Mouse (Mus musculus): ENCODE results near the gene Tmem253. TPM values are rescaled to one million over a fixed set of nuclear protein-coding genes. Genes with fewer than 3 reads are reported as not detected.
A peak's percentile ranks its signal among the peaks of the same experiment; 100 is the strongest.

Gene Tmem253
- polyA plus RNA-seq, 1 experiment: 1.3 TPM

- TF ChIP-seq POLR2A (IDR thresholded peaks at IDR 0.05; ENCODE audit: insufficient read depth, low read length): no peak
- no peak for TF ChIP-seq CTCF (IDR thresholded peaks at IDR 0.05; ENCODE audit: low read depth, low read length)
- TF ChIP-seq EP300 (IDR thresholded peaks at IDR 0.05; ENCODE audit: insufficient read depth, low read depth, low read length): no peak
- Histone ChIP-seq H3K9me3 (replicated peaks; ENCODE audit: control insufficient read depth, insufficient read depth, low read length, poor library complexity, severe bottlenecking) (no peaks in the 10 kb centered on the region), H3K9ac (ENCODE audit: low read depth, poor library complexity, severe bottlenecking) (peak overlapping the region; percentile 3; the same call in 1 of the 2 replicates)
These were observed 25.9 kb upstream of the Tmem253 start for GRCm38 (mm10) chr14:51989461-51989970.

DNA sequence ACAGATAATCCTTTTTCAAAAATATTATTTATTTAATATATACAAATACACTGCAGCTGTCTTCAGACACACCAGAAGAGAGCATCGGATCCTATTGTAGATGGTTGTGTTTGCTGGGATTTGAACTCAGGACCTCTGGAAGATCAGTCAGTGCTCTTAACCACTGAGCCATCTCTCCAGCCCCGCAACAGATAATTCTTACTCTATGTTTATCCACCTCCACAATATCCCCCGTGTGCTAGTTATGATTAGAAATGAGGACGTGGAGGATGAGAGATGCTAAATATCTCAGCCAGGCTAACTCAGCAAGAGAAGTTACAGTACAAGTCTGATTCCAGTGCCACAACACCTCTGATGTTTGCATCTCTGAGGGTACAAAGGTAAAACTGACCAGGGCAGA lies 21.0 kb upstream of the Tmem253 start:
- H3K9me3 ChIP-seq (replicated peaks; ENCODE audit: control insufficient read depth, insufficient read depth, low read length, poor library complexity, severe bottlenecking): no peaks in the 10 kb centered on the region
- no peak overlapping the region for H3K9ac ChIP-seq (ENCODE audit: low read depth, poor library complexity, severe bottlenecking)
- H3K27me3 ChIP-seq (ENCODE audit: control insufficient read depth, insufficient read depth, low read length, poor library complexity, severe bottlenecking): no peaks in the 10 kb centered on the region
- no peak overlapping the region for H3K27ac ChIP-seq (ENCODE audit: insufficient read depth, low read length)
- H3K4me1 ChIP-seq (ENCODE audit: control insufficient read depth, insufficient read depth, low read length): no peaks in the 10 kb centered on the region
- H3K36me3 ChIP-seq (ENCODE audit: control insufficient read depth, insufficient read depth, low read length, poor library complexity, severe bottlenecking): no peaks in the 10 kb centered on the region
- no peak overlapping the region for H3K4me3 ChIP-seq (ENCODE audit: low read depth, low read length)
- TF ChIP-seq EP300 (IDR thresholded peaks at IDR 0.05; ENCODE audit: insufficient read depth, low read depth, low read length) (no peak), CTCF (IDR thresholded peaks at IDR 0.05; ENCODE audit: low read depth, low read length) (no peak), POLR2A (IDR thresholded peaks at IDR 0.05; ENCODE audit: insufficient read depth, low read length) (no peak)

More at GRCm38 (mm10) chr14:51989461-51989970, 25.9 kb upstream of the Tmem253 start:
- H3K27me3 ChIP-seq (ENCODE audit: control insufficient read depth, insufficient read depth, low read length, poor library complexity, severe bottlenecking): peaks cover 4% of the 10 kb centered on the region
- no peaks in the 10 kb centered on the region for H3K36me3 ChIP-seq (ENCODE audit: control insufficient read depth, insufficient read depth, low read length, poor library complexity, severe bottlenecking)
- H3K4me3 ChIP-seq (ENCODE audit: low read depth, low read length): peak overlapping the region; percentile 17; the same call in 1 of the 2 replicates
- H3K27ac ChIP-seq (ENCODE audit: insufficient read depth, low read length): no peak overlapping the region
- no peaks in the 10 kb centered on the region for H3K4me1 ChIP-seq (ENCODE audit: control insufficient read depth, insufficient read depth, low read length)

DNA sequence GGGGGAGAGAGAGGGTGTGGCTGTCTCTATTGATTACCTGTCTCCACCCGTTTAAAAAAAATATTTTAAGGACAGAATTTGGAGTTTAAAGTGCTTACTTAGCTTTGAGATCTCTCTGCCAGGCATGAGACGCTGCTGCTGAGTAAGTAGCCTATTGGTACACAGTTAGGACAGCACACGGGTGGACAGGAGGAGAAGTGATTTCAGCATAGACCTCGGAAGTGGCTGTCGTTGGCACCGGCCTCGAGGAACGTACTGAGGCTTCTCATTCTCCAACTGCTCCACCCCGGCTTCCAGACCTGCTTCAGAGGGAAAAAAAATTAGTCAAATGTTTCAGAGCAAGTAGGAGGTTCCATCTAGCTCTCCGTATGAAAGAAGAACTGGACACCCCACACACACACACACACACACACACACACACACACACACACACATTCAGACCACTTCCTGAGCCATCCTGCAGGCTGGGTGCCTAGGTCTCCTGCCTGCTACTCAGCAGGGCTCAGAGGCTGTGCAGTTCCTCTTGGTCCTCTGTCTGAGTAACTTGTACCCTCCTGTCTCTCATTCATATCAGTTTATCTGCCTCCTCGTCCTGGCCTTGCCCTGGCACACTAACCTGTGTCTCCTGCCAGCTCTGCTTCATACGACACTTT lies 20.1 kb upstream of the Tmem253 start:
- no peaks in the 10 kb centered on the region for H3K36me3 ChIP-seq (ENCODE audit: control insufficient read depth, insufficient read depth, low read length, poor library complexity, severe bottlenecking)
- TF ChIP-seq EP300 (IDR thresholded peaks at IDR 0.05; ENCODE audit: insufficient read depth, low read depth, low read length) (no peak), CTCF (IDR thresholded peaks at IDR 0.05; ENCODE audit: low read depth, low read length) (no peak), POLR2A (IDR thresholded peaks at IDR 0.05; ENCODE audit: insufficient read depth, low read length) (no peak)
- no peaks in the 10 kb centered on the region for H3K9me3 ChIP-seq (replicated peaks; ENCODE audit: control insufficient read depth, insufficient read depth, low read length, poor library complexity, severe bottlenecking)
- no peak overlapping the region for H3K27ac ChIP-seq (ENCODE audit: insufficient read depth, low read length)
- no peaks in the 10 kb centered on the region for H3K4me1 ChIP-seq (ENCODE audit: control insufficient read depth, insufficient read depth, low read length)
- H3K27me3 ChIP-seq (ENCODE audit: control insufficient read depth, insufficient read depth, low read length, poor library complexity, severe bottlenecking): no peaks in the 10 kb centered on the region
- H3K9ac ChIP-seq (ENCODE audit: low read depth, poor library complexity, severe bottlenecking): no peak overlapping the region
- no peak overlapping the region for H3K4me3 ChIP-seq (ENCODE audit: low read depth, low read length)

- TF ChIP-seq POLR2A (IDR thresholded peaks at IDR 0.05; ENCODE audit: insufficient read depth, low read length): no peak
- no peak for TF ChIP-seq EP300 (IDR thresholded peaks at IDR 0.05; ENCODE audit: insufficient read depth, low read depth, low read length)
- TF ChIP-seq CTCF (IDR thresholded peaks at IDR 0.05; ENCODE audit: low read depth, low read length): no peak
- no peaks in the 10 kb centered on the region for H3K27me3 ChIP-seq (ENCODE audit: control insufficient read depth, insufficient read depth, low read length, poor library complexity, severe bottlenecking)
These were observed 19.1 kb upstream of the Tmem253 start for GRCm38 (mm10) chr14:51996231-51996841.

GRCm38 (mm10) chr14:51996866-51997265 lies 18.6 kb upstream of the Tmem253 start:
- Histone ChIP-seq H3K4me1 (ENCODE audit: control insufficient read depth, insufficient read depth, low read length) (no peaks in the 10 kb centered on the region), H3K27me3 (ENCODE audit: control insufficient read depth, insufficient read depth, low read length, poor library complexity, severe bottlenecking) (no peaks in the 10 kb centered on the region), H3K36me3 (ENCODE audit: control insufficient read depth, insufficient read depth, low read length, poor library complexity, severe bottlenecking) (no peaks in the 10 kb centered on the region), H3K9ac (ENCODE audit: low read depth, poor library complexity, severe bottlenecking) (peak overlapping the region; percentile 53; the same call in 1 of the 2 replicates), H3K9me3 (replicated peaks; ENCODE audit: control insufficient read depth, insufficient read depth, low read length, poor library complexity, severe bottlenecking) (no peaks in the 10 kb centered on the region), H3K4me3 (ENCODE audit: low read depth, low read length) (peak overlapping the region; percentile 29), H3K27ac (ENCODE audit: insufficient read depth, low read length) (no peak overlapping the region)
- TF ChIP-seq EP300 (IDR thresholded peaks at IDR 0.05; ENCODE audit: insufficient read depth, low read depth, low read length): no peak
- TF ChIP-seq POLR2A (IDR thresholded peaks at IDR 0.05; ENCODE audit: insufficient read depth, low read length): no peak
- no peak for TF ChIP-seq CTCF (IDR thresholded peaks at IDR 0.05; ENCODE audit: low read depth, low read length)

More at GRCm38 (mm10) chr14:51996231-51996841, 19.1 kb upstream of the Tmem253 start:
- Histone ChIP-seq H3K27ac (ENCODE audit: insufficient read depth, low read length) (no peak overlapping the region), H3K9ac (ENCODE audit: low read depth, poor library complexity, severe bottlenecking) (no peak overlapping the region), H3K4me1 (ENCODE audit: control insufficient read depth, insufficient read depth, low read length) (no peaks in the 10 kb centered on the region), H3K4me3 (ENCODE audit: low read depth, low read length) (peak overlapping the region; percentile 29; the same call in 1 of the 2 replicates), H3K9me3 (replicated peaks; ENCODE audit: control insufficient read depth, insufficient read depth, low read length, poor library complexity, severe bottlenecking) (no peaks in the 10 kb centered on the region), H3K36me3 (ENCODE audit: control insufficient read depth, insufficient read depth, low read length, poor library complexity, severe bottlenecking) (no peaks in the 10 kb centered on the region)

DNA sequence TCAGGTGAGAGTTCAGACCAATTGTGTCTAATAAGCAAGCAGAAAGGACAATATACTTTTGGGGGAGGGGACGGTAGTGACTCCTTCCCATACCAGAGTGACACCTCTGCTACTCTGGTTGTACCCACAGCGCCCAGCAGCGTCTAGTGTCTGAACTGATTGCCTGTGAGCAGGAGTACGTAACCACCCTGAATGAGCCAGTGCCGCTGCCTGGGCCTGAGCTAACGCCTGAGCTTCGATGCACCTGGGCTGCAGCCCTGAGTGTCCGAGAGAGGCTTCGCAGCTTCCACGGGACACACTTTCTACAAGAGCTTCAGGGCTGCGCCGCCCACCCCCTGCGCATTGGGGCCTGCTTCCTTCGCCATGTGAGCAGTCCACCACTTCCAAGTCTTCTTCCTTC lies 18.0 kb upstream of the Tmem253 start:
- Histone ChIP-seq H3K9me3 (replicated peaks; ENCODE audit: control insufficient read depth, insufficient read depth, low read length, poor library complexity, severe bottlenecking) (no peaks in the 10 kb centered on the region), H3K27me3 (ENCODE audit: control insufficient read depth, insufficient read depth, low read length, poor library complexity, severe bottlenecking) (no peaks in the 10 kb centered on the region), H3K4me1 (ENCODE audit: control insufficient read depth, insufficient read depth, low read length) (no peaks in the 10 kb centered on the region), H3K27ac (ENCODE audit: insufficient read depth, low read length) (no peak overlapping the region), H3K4me3 (ENCODE audit: low read depth, low read length) (peak overlapping the region; percentile 35), H3K9ac (ENCODE audit: low read depth, poor library complexity, severe bottlenecking) (no peak overlapping the region), H3K36me3 (ENCODE audit: control insufficient read depth, insufficient read depth, low read length, poor library complexity, severe bottlenecking) (no peaks in the 10 kb centered on the region)
- TF ChIP-seq CTCF (IDR thresholded peaks at IDR 0.05; ENCODE audit: low read depth, low read length) (no peak), EP300 (IDR thresholded peaks at IDR 0.05; ENCODE audit: insufficient read depth, low read depth, low read length) (no peak), POLR2A (IDR thresholded peaks at IDR 0.05; ENCODE audit: insufficient read depth, low read length) (no peak)
